Mouse (Mus musculus): ENCODE measurements around the gene Tpd52l2.

- TF ChIP-seq CTCF (conservative IDR thresholded peaks at IDR 0.05; ENCODE audit: insufficient read depth, insufficient read length, low read depth, low read length): no peak
- TF ChIP-seq POLR2A (IDR thresholded peaks at IDR 0.05; ENCODE audit: low read depth, low read length): no peak
These were observed 1.7 kb downstream of the Tpd52l2 start for GRCm38 (mm10) chr2:181498644-181499043.

Measured in kidney, adult 2 months (tissue).